Mouse (Mus musculus) CD4-positive naive resting alpha-beta T cell, adult 57 days (primary cell): ENCODE data around the gene Edn1. TPM values are rescaled to one million over a fixed set of nuclear protein-coding genes. Genes with fewer than 3 reads are reported as not detected.

Experiments used
- total RNA-seq: library from RNA; stranded (reverse); gene quantifications from one replicate; pipeline ENCODE4 v1.2.4, GENCODE M21; 2023

Gene Edn1
- total RNA-seq: not detected

DNA sequence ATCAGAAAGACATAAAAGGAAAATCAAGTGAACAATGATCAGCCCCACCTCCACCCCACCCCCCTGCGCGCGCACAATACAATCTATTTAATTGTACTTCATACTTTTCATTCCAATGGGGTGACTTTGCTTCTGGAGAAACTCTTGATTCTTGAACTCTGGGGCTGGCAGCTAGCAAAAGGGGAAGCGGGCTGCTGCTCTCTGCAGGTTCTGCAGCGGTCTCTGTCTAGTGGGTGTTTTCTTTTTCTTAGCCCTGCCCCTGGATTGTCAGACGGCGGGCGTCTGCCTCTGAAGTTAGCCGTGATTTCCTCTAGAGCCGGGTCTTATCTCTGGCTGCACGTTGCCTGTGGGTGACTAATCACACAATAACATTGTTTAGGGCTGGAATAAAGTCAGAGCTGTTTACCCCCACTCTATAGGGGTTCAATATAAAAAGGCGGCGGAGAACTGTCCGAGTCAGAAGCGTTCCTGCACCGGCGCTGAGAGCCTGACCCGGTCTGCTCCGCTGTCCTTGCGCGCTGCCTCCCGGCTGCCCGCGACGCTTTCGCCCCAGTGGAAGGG is at the start of gene Edn1:
Gene Edn1, plus strand, starts transcription at position 316 of the 561 bp plus-strand sequence.

Other genes with a start within 250 kb of the Edn1 start
- gene Hivep1, start 249.5 kb upstream of the Edn1 start, total RNA-seq: 52.2 TPM